Mouse (Mus musculus) CH12.LX (cell line): ENCODE results near the gene Smc4.

Experiments
- CTCF ChIP-seq, 2 experiments: IDR thresholded peaks in 1 of 2; conservative IDR thresholded peaks in 1 of 2; 2 replicates each; pipeline ENCODE4 v1.5.1; 2011 to 2012; ENCODE audit warnings: low read depth in 2 of 2, low read length in 2 of 2, improper control_type of control experiment in 1 of 2, inconsistent platforms in 1 of 2, mild to moderate bottlenecking in 1 of 2, moderate library complexity in 1 of 2
- JUND ChIP-seq: conservative IDR thresholded peaks from 2 replicates; pipeline ENCODE4 v1.6.1; 2011; ENCODE audit warnings: low read depth, low read length, improper control_type of control experiment
- MAFK ChIP-seq: IDR thresholded peaks from 2 replicates; pipeline ENCODE4 v1.6.1; 2011; ENCODE audit warnings: low read length, improper control_type of control experiment; ENCODE audit not compliant: insufficient replicate concordance
- MAX ChIP-seq: IDR thresholded peaks from 2 replicates; pipeline ENCODE4 v1.6.1; 2011; ENCODE audit warnings: low read length, improper control_type of control experiment
- MAZ ChIP-seq: IDR thresholded peaks from 2 replicates; pipeline ENCODE4 v1.6.1; 2012; ENCODE audit warnings: low read depth, mild to moderate bottlenecking, inconsistent platforms, low read length, improper control_type of control experiment, moderate library complexity
- MXI1 ChIP-seq: IDR thresholded peaks from 2 replicates; pipeline ENCODE4 v1.6.1; 2011; ENCODE audit warnings: mild to moderate bottlenecking, low read depth, low read length, improper control_type of control experiment
- NELFE ChIP-seq: IDR thresholded peaks from 2 replicates; pipeline ENCODE4 v1.6.1; 2011; ENCODE audit warnings: low read depth, low read length, improper control_type of control experiment
- POLR2A ChIP-seq: IDR thresholded peaks from 2 replicates; pipeline ENCODE4 v1.6.1; 2011; ENCODE audit warnings: low read depth, mild to moderate bottlenecking, improper control_type of control experiment, low read length
- USF2 ChIP-seq: conservative IDR thresholded peaks from 2 replicates; pipeline ENCODE4 v1.6.1; 2011; ENCODE audit warnings: low read depth, low read length, improper control_type of control experiment

GRCm38 (mm10) chr3:69004437-69005337, at the start of gene Smc4, which contains the start of gene Ift80:
- TF ChIP-seq MAZ (peak; percentile 79), CTCF (conservative IDR thresholded peaks at IDR 0.05 in 1 of 2, IDR thresholded peaks at IDR 0.05 in 1 of 2; ENCODE audit: low read depth in 2 of 2, low read length in 2 of 2) (no peak), USF2 (no peak), JUND (no peak), POLR2A (peak; percentile 83), MAX (peak; percentile 77), MAFK (no peak), NELFE (peak; percentile 85), MXI1 (no peak; the same call in none of the 2 replicates)
